Mouse (Mus musculus): ENCODE measurements at regions not wholly inside any gene's neighbourhood (a gene's known extent, or its start where the extent isn't known, plus 50 kb on each side); places are given as distances from the start of the nearest gene placed in this dataset.
"Not testable (repeated sequence)": the region's sequence is repeated elsewhere in the genome, so short reads cannot be mapped to it uniquely, and the experiment has no call there.

DNA sequence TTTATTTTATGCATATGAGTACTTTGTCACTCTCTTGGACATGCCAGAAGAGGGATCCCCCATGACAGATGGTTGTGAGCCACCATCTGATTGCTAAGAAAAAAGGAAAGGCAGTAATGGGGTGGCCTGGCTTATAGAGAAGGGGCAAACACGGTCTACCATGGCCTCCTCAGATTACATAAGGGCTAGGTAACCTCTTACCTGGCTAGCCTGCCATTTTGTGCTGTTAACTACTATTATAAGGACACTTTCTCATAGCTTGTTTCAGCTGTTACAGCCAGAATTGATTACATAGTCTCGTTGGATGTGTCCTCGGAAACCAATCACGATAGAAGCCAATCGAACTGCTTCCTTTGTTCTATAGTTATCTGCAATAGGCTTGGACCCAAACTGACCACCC is 60.9 kb upstream of the Gm14496 start:
- no peak for DNase-seq (ENCODE audit: extremely low read depth, insufficient read length, low spot score)

DNA sequence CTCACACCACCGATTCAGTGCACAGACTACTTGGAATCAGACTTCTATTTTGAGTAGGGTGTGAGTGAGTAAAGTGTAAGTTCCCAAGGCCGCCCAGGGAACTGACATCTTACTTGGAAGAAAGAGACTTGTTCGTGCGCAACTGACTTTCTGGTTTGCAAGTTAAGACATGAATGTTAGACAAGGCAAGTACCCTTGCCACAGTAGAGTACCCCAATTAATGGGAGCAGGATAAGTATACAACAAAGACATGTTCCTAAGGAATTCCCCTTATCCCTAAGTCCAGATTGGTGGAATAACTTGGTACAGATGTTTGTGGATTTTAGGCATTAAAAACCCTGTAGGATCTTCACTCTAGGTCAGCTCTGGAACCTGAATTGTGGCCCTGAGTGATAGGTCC is 60.4 kb upstream of the Gm14496 start:
- DNase-seq (ENCODE audit: extremely low read depth, insufficient read length, low spot score), result not testable (repeated sequence)

DNA sequence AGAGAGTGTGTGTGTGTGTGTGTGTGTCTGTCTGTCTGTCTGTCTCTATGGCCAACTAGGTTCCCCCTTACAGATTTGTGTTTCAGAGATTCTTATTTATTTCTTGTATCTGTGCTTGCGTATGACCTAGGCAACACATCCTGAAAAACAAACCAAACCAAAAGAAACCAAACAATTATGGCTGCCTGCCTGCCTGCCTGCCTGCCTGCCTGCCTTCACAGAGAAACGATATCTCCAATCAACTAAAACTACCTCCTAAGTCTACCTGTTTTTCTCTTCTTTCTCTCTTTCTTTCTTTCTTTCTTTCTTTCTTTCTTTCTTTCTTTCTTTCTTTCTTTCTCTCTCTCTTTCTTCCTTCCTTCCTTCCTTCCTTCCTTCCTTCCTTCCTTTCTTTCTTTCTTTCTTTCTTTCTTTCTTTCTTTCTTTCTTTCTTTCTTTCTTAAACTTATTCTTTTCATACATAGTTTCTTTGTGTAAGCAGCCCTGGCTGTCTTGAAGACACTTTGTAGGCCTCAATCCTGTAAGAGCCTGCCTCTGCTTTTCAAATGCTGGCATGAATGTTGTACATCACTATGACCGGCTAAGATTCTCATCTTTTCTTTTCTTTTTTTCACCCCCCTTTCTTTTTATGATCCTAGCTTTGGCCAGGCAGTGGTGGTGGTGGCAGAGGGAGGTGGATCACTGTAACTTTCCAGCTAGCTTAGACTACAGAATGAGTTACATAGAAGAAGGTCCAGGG is 59.7 kb upstream of the Gm14496 start:
- DNase-seq (ENCODE audit: extremely low read depth, insufficient read length, low spot score), result peak; percentile 24

DNA sequence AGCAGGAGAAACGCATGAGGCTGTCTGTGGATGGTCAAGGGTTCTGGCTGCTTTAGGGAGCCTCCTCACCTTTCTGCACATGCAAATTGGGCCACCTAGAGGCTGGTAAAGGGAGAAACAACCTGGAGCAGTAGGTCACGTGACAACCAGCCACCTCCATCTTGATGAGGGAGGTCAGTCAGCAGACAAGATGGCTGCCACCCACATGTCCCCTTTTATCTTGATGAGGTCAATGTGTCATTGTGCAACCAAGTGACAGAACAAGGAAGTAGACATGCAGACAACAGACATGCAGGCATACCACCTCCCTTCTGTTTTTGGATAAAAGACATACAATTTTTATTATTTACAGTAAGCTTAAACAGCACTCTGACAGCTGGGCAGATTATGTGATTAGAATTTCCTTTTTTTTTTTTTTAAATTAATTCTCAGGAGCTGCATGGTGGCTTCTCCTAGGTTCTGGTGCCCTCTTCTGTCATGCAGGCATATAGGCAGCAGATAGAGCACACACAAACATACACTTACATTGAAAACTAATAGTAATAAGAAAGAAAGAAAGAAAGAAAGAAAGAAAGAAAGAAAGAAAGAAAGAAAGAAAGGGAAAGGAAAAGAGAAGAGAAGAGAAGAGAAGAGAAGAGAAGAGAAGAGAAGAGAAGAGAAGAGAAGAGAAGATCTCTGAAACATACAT is 58.9 kb upstream of the Gm14496 start:
- peak; percentile 61 for DNase-seq (ENCODE audit: extremely low read depth, insufficient read length, low spot score)
